Mouse (Mus musculus) heart, adult 8-10 months (tissue): ENCODE results near the gene Itgb3. TPM values are rescaled to one million over a fixed set of nuclear protein-coding genes. Genes with fewer than 3 reads are reported as not detected.

ENCODE experiments used
- DNase-seq: peaks from one replicate; pipeline ENCODE4 v3.0.0; 2022; ENCODE audit warnings: low spot score
- total RNA-seq, 4 experiments: library from RNA; stranded (reverse); gene quantifications; 2 replicates each; pipeline ENCODE4 v1.2.4; 2022

Itgb3 gene
- total RNA-seq, 4 experiments from 2014 or later: 2.2 to 4.1 (median 2.9) TPM

GRCm38 (mm10) chr11:104648571-104648970 lies 40.8 kb downstream of the Itgb3 start:
- no peak for DNase-seq

DNA sequence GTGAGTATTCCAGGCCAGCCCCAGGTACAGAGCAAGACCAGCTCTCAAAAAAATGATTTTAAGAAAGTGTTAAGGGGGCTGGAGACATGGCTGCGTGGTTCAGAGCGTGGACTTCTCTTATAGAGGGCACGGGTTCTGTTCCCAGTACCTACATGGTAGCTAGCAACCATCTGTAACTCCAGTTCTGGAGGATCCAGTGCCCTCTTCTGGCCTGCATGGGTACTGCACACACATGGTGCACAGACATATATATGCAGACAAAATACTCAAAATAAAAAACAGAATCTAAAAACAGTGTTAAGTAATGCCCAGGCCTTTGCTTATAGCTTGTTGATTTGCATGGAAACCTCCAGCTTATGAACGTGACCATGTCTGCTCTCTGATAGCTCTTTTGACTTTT lies 52.8 kb downstream of the Itgb3 start:
- no peak for DNase-seq

GRCm38 (mm10) chr11:104661106-104661505 lies 53.3 kb downstream of the Itgb3 start:
- DNase-seq: no peak

DNA sequence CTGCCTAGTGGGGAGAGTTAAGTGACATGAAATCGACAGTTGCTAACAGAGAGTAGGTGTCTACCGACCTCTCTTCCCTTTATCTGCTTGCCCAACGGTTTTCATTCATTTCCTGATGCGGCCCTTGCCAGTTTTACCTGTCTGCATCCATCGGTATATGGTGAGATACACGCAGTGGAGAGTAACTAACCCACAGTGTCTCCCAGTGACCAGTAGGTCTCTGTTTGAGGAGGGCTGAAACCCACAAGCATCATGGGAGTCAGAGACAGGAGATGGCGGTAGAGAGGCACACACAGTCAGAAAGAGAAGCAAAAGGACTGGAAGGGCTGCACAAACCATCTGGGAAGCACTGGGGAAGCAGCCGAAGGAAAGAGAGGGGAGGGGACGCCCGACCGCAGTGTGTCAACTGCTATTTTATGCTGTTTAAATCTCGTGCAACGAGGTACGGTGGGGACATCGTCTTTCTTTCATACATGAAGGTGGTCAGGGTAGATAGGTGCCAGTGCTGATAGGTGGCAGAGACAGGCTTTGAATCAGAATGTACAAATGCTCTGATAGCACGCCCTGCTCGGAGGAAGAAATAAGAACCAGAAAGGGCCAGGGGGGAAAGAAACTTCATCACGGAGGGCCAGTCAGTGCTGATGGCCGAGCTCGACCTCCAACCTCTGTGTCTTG lies 53.9 kb downstream of the Itgb3 start:
- no peak for DNase-seq

- no peak for DNase-seq
These were observed 54.8 kb downstream of the Itgb3 start for GRCm38 (mm10) chr11:104662573-104662972.

- DNase-seq: no peak
These were observed 55.6 kb downstream of the Itgb3 start for GRCm38 (mm10) chr11:104663241-104663877.

DNA sequence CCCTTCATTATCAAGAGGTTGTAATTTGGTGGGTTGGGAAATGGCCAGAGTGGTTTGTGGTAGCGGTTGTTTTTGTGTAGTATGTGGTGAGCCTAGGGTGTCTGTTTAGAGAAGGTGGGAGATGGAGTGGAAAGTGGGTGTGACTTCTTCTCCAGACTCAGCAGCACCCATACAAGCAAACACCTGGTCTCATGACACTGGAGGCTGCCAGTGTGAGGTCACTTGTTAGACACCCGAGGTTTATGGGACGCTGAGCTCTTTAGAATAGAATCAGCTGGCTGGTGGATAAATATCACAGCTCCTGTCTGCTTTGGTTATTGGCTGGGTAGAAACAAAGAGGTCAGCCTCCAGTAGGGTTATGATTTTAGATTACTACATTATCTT lies 56.1 kb downstream of the Itgb3 start:
- DNase-seq: no peak

DNA sequence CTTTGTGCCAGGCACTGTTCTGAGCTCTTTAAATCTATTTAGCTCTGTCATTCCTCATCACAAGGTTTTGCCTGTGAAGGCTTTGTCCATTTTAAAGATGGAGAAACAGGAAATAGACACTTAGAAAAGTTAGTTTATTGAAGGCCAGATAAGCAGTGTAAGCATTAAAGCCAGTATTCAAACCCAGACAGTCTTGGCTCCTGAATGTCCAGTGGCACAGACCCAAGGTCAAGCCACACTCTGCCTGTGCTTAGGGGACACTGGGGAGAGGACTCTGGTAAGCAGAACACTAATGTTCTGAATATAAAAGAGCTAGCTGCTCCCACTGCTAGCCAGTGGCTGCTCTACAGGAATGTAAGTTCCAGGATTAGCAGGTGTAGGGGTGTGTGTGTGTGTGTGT lies 56.6 kb downstream of the Itgb3 start:
- no peak for DNase-seq

DNA sequence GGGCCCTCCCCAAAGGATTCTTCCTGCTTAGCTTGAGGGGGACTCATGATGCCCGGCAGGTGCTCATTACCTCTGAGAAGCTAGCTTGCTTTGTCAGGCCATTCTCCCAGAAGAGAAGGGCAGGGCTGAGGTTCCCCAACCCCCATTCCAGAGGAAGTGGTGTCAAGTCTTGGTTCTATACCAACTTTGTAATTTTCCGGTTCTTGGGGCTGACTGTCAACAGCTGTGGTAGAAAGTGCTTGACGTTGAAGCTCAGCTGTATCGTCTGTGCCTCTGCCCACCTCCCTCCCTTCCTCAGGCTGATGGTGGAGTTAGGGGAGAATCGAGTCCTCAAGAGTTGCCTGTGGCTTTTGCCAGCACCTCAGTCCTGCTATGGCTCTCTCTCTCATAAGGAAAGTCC lies 59.6 kb downstream of the Itgb3 start:
- no peak for DNase-seq

DNA sequence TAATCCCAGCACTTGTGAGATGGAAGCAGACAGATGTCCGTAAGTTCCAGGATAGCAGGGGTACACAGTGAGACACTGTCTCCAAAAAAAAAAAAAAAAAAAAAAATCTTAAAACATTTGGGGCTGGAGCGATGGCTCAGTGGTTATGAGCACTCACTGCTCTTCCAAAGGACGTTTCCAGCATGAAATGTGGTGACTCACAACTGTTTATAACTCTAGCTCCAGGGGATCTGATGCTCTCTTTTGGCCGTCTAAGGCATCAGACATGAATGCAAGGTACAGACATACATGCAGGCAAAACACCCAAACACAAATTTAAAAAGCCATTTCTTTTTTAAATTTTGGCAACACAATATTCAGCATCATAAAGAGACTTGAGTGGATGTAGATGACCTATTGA lies 65.6 kb downstream of the Itgb3 start:
- DNase-seq: no peak

- DNase-seq: no peak
These were observed 67.0 kb downstream of the Itgb3 start for GRCm38 (mm10) chr11:104674768-104675167.

DNA sequence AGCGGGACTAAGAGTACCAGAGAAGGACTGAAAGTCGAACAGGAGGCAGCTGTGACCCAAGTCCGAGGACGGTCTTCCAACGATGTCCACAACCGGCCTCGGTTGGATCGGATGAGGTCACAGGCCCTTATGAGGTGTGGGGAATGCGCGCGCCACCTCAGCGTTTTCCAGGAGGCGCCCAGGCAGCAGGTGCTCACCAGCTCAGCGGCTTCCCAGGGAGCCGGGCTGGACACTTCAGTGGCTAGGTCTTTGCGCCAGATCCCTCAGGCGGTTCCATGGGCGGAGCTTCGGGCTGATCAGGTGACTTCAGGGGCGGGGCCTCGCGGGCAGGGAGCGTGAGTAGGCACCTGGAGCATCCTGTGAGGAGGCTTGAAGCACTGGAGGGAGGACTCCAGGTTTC lies 77.7 kb downstream of the Itgb3 start, which contains the start of gene Gm11639:
TSS of gene Gm11639 (plus strand) at position 160 of the 400 bp plus-strand sequence.
- no peak for DNase-seq

DNA sequence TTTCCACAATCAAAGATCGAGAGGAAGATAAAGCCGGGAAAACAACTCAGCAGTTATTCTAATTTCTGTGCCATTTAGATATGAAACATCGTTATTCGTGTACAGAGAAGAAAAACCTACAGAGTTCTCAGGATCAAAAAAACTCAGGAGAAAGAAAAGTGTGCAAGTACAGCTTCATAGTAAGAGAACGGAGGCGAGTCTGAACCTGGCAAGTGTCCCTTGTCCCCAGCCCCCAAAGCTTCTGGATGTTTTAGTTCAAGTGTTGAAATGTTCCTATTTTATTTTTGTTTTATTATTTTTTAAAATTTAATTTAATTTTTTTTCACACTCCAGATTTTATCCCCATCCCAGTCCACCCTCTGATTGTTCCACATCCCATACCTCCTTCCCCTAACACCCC lies 85.4 kb downstream of the Itgb3 start:
- DNase-seq: no peak

DNA sequence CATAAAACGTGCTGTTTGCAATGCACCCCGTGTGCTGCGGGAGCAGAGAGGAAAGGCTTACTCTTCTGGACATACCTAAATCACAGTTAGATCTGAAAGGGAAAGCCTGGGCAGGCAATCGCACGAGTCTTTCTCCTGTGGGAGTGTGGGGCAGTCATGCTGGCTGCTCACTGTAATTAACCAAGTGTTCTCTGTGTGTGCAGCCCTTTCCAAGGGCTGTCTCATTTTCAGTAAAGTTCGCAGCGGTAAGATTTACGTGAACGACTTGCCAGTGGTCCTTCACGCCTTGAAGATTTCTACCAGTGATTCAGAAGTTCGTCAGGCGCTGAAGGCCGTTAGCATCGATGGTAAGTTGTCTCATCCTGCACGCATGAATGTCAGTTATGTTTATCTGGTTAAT lies 96.3 kb downstream of the Itgb3 start:
- DNase-seq: no peak

DNA sequence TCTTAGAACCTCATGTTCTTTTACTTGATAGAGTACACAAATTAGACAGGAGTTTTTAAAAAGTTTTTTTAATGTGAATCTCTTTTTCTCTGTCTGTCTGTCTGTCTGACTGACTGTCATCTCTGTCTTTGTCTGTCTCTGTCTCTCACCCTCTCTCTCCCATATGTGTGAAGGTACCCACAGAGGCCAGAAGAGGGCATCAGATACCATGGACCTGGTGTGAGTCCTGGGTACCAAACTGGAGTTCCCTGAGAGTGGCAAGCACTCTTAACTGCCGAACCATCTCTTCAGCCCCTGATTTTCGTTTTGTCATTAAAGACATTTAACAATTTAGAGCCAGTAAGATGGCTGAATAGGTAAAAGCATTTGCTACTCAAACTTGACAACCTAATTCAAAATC lies 99.3 kb downstream of the Itgb3 start:
- DNase-seq: no peak

Other genes starting within 250 kb of the Itgb3 start
- 10 to 100 TPM; 27.0 to 30.0 (median 28.8) TPM for gene Kansl1, start 139.1 kb upstream of the Itgb3 start, total RNA-seq
- gene Cdc27, start 57.4 kb upstream of the Itgb3 start, total RNA-seq: 10 to 100 TPM; 24.6 to 33.6 (median 30.5) TPM
- gene Myl4, start 57.3 kb upstream of the Itgb3 start, total RNA-seq: 100 to 1,000 TPM; 630 to 827 (median 696) TPM
- gene Gm11639, start 77.7 kb downstream of the Itgb3 start, total RNA-seq: under 1 TPM; 0.03 TPM